Mouse (Mus musculus) hindbrain, embryonic 12.5 days (tissue): Measurements from ENCODE around the gene 2700049A03Rik. TPM values are rescaled to one million over a fixed set of nuclear protein-coding genes. Genes with fewer than 3 reads are reported as not detected.

Source experiments
- ATAC-seq: fragments of 200-750 bp; cut with Nextera tagmentation; 2 replicates; pipeline ENCODE4 v1.8.0; 2017; ENCODE audit warnings: moderate TSS enrichment; ENCODE audit not compliant: low FRiP score
- H3K27ac ChIP-seq: fragments of 300-500 bp; sonication (generic); 2 replicates; pipeline ENCODE4 v1.5.1; 2016; ENCODE audit warnings: mild to moderate bottlenecking
- H3K27me3 ChIP-seq: fragments of 300-500 bp; sonication (generic); 2 replicates; pipeline ENCODE4 v1.6.1; 2016; ENCODE audit warnings: mild to moderate bottlenecking
- H3K36me3 ChIP-seq: fragments of 300-500 bp; sonication (generic); 2 replicates; pipeline ENCODE4 v1.6.1; 2016; ENCODE audit warnings: mild to moderate bottlenecking
- H3K4me1 ChIP-seq: fragments of 300-500 bp; sonication (generic); 2 replicates; pipeline ENCODE4 v1.6.1; 2016
- H3K4me2 ChIP-seq: fragments of 300-500 bp; sonication (generic); replicated peaks from 2 replicates; pipeline ENCODE4 v1.6.1; 2016; ENCODE audit warnings: mild to moderate bottlenecking
- H3K4me3 ChIP-seq: fragments of 300-500 bp; sonication (generic); 2 replicates; pipeline ENCODE4 v1.5.1; 2016; ENCODE audit warnings: mild to moderate bottlenecking
- H3K9ac ChIP-seq: fragments of 300-500 bp; sonication (generic); 2 replicates; pipeline ENCODE4 v1.6.1; 2016; ENCODE audit warnings: mild to moderate bottlenecking, moderate library complexity
- H3K9me3 ChIP-seq: fragments of 300-500 bp; sonication (generic); replicated peaks from 2 replicates; pipeline ENCODE4 v1.6.1; 2016; ENCODE audit warnings: mild to moderate bottlenecking
- WGBS: fragments of 180-500 bp; shearing (Covaris S2); methylation state at CpG from one replicate; pipeline ENCODE4 v1.1.7; 2016; 5-methylcytosine and 5-hydroxymethylcytosine counted together
- polyA plus RNA-seq: library from polyadenylated mRNA; unstranded; fragments of >200 nt; fragmentation: Nextera tagmentation; extraction: Ambion mirVana; gene quantifications from 2 replicates; pipeline ENCODE4 v1.2.1, GENCODE M21; 2016

The 2700049A03Rik gene
- polyA plus RNA-seq, 1 experiment from 2014 or later = 18.6 TPM

- Histone ChIP-seq H3K27me3 (no peaks in the 10 kb centered on the region), H3K4me2 (no peak overlapping the region), H3K27ac (no peak overlapping the region), H3K4me3 (no peak overlapping the region), H3K4me1 (peaks cover 8% of the 10 kb centered on the region), H3K36me3 (no peaks in the 10 kb centered on the region), H3K9me3 (no peaks in the 10 kb centered on the region), H3K9ac (no peak overlapping the region)
- ATAC-seq = no peak
- whole genome bisulfite sequencing = 85% methylated on average over 8 of the region's 8 CpGs
These were observed 139.4 kb downstream of the 2700049A03Rik start for GRCm38 (mm10) chr12:71275906-71276595.

- 57% methylated on average over 12 of the region's 12 CpGs for WGBS
- Histone ChIP-seq H3K4me1 (peaks cover 8% of the 10 kb centered on the region), H3K36me3 (no peaks in the 10 kb centered on the region), H3K4me3 (no peak overlapping the region), H3K27me3 (no peaks in the 10 kb centered on the region; the same call in 1 of the 2 replicates), H3K4me2 (no peak overlapping the region), H3K27ac (peak overlapping the region; percentile 62), H3K9ac (no peak overlapping the region), H3K9me3 (no peaks in the 10 kb centered on the region)
- peak; percentile 35; the same call in 1 of the 2 replicates for ATAC-seq
These were observed 143.0 kb downstream of the 2700049A03Rik start for GRCm38 (mm10) chr12:71279521-71280262.

GRCm38 (mm10) chr12:71281201-71281768 is 144.6 kb downstream of the 2700049A03Rik start:
- peaks cover 8% of the 10 kb centered on the region for H3K4me1 ChIP-seq
- H3K9ac ChIP-seq = no peak overlapping the region
- H3K4me2 ChIP-seq = no peak overlapping the region
- peaks cover 5% of the 10 kb centered on the region; the same call in 1 of the 2 replicates for H3K9me3 ChIP-seq
- H3K27me3 ChIP-seq = no peaks in the 10 kb centered on the region; the same call in 1 of the 2 replicates
- no peak overlapping the region for H3K4me3 ChIP-seq
- H3K36me3 ChIP-seq = no peaks in the 10 kb centered on the region
- H3K27ac ChIP-seq = no peak overlapping the region
- ATAC-seq = no peak
- WGBS = 81% methylated on average over 12 of the region's 12 CpGs

GRCm38 (mm10) chr12:71285399-71285798 is 148.8 kb downstream of the 2700049A03Rik start:
- no peak overlapping the region for H3K9ac ChIP-seq
- H3K4me3 ChIP-seq = no peak overlapping the region
- peaks cover 3% of the 10 kb centered on the region; the same call in 1 of the 2 replicates for H3K4me1 ChIP-seq
- H3K36me3 ChIP-seq = no peaks in the 10 kb centered on the region
- H3K9me3 ChIP-seq = peaks cover 5% of the 10 kb centered on the region; the same call in 1 of the 2 replicates
- no peak overlapping the region for H3K27ac ChIP-seq
- ATAC-seq = no peak
- H3K4me2 ChIP-seq = no peak overlapping the region
- no peaks in the 10 kb centered on the region; the same call in 1 of the 2 replicates for H3K27me3 ChIP-seq

- H3K4me2 ChIP-seq = no peak overlapping the region
- H3K4me3 ChIP-seq = no peak overlapping the region
- 0 out of 2 replicates have a peak, but pooled peaks have one; percentile 47 for ATAC-seq
- 68% methylated on average over 2 of the region's 2 CpGs for WGBS
- no peak overlapping the region for H3K9ac ChIP-seq
- H3K36me3 ChIP-seq = no peaks in the 10 kb centered on the region
- peaks cover under 1% of the 10 kb centered on the region; the same call in 1 of the 2 replicates for H3K9me3 ChIP-seq
- H3K4me1 ChIP-seq = peaks cover 19% of the 10 kb centered on the region
- no peaks in the 10 kb centered on the region; the same call in 1 of the 2 replicates for H3K27me3 ChIP-seq
- no peak overlapping the region for H3K27ac ChIP-seq
These were observed 153.8 kb downstream of the 2700049A03Rik start for GRCm38 (mm10) chr12:71290460-71290859.

Other genes starting within 250 kb of the 2700049A03Rik start
- 228 and 246 TPM in 2 replicates for gene Actr10, start 199.0 kb upstream of the 2700049A03Rik start, polyA plus RNA-seq
- gene Psma3, start 162.2 kb upstream of the 2700049A03Rik start, polyA plus RNA-seq = 509 and 532 TPM in 2 replicates
- 35.1 and 36.4 TPM in 2 replicates for gene Arid4a, start 120.9 kb upstream of the 2700049A03Rik start, polyA plus RNA-seq
- gene Tomm20l, start 25.4 kb upstream of the 2700049A03Rik start, polyA plus RNA-seq = not detected in 2 replicates
- gene Timm9, start 164 bp upstream of the 2700049A03Rik start, polyA plus RNA-seq = 64.6 and 72.8 TPM in 2 replicates
- gene Dact1, start 173.0 kb downstream of the 2700049A03Rik start, polyA plus RNA-seq = 50.6 and 53.0 TPM in 2 replicates